Mouse (Mus musculus): ENCODE results near the gene Gripap1. TPM values are rescaled to one million over a fixed set of nuclear protein-coding genes. Genes with fewer than 3 reads are reported as not detected.

The Gripap1 gene
- polyA plus RNA-seq, 1 experiment from 2014 or later, result 41.9 TPM

GRCm38 (mm10) chrX:7859191-7859753 lies 69.7 kb downstream of the Gripap1 start:
- Histone ChIP-seq H3K36me3 (ENCODE audit: control insufficient read depth, insufficient read depth, low read length) (no peaks in the 10 kb centered on the region), H3K4me3 (ENCODE audit: low read length) (no peak overlapping the region), H3K4me2 (ENCODE audit: low read depth, low read length) (no peak overlapping the region), H3K9ac (ENCODE audit: low read length) (no peak overlapping the region), H3K4me1 (replicated peaks; ENCODE audit: control insufficient read depth, insufficient read depth, low read length) (no peaks in the 10 kb centered on the region), H3K27me3 (ENCODE audit: control insufficient read depth, insufficient read depth, low read depth, low read length) (no peaks in the 10 kb centered on the region), H3K27ac (ENCODE audit: low read length) (no peak overlapping the region), H3K9me3 (ENCODE audit: control insufficient read depth, low read length) (no peaks in the 10 kb centered on the region; the same call in 1 of the 2 replicates)
- no peak for ATAC-seq (ENCODE audit: low read depth)
- 61% methylated on average over 3 of the region's 3 CpGs for WGBS

DNA sequence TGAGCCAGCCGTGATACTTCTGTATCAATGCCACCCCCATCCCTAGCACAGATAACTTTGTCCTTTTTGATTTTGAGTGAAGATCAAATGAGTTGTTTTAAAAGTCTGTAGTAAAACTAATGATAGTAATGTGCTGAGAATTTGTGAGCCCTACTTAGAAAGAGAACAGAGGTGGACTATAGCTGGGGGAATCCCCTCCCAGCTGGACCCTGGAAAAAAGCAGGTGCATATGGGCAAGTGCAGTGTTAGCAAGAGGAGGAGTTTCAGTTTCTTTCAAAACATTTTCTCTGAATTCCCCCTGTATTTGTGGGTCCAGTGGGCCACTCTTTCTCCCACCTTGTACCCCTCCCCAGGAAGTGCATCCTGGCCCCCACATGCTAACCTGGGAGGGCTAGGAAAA lies 73.6 kb downstream of the Gripap1 start:
- Histone ChIP-seq H3K36me3 (ENCODE audit: control insufficient read depth, insufficient read depth, low read length) (0 out of 2 replicates have a peak, but pooled peaks cover 4% of the 10 kb centered on the region), H3K9me3 (ENCODE audit: control insufficient read depth, low read length) (no peaks in the 10 kb centered on the region; the same call in 1 of the 2 replicates), H3K4me2 (ENCODE audit: low read depth, low read length) (no peak overlapping the region), H3K9ac (ENCODE audit: low read length) (no peak overlapping the region), H3K27ac (ENCODE audit: low read length) (no peak overlapping the region), H3K4me3 (ENCODE audit: low read length) (no peak overlapping the region), H3K4me1 (replicated peaks; ENCODE audit: control insufficient read depth, insufficient read depth, low read length) (no peaks in the 10 kb centered on the region), H3K27me3 (ENCODE audit: control insufficient read depth, insufficient read depth, low read depth, low read length) (no peaks in the 10 kb centered on the region)
- ATAC-seq (ENCODE audit: low read depth), result no peak
- 90% methylated on average over 1 of the region's 1 CpGs for WGBS

GRCm38 (mm10) chrX:7864551-7864950 lies 75.0 kb downstream of the Gripap1 start:
- ATAC-seq (ENCODE audit: low read depth), result no peak
- WGBS, result 63% methylated on average over 3 of the region's 3 CpGs
- 0 out of 2 replicates have a peak, but pooled peaks cover 4% of the 10 kb centered on the region for H3K36me3 ChIP-seq (ENCODE audit: control insufficient read depth, insufficient read depth, low read length)

DNA sequence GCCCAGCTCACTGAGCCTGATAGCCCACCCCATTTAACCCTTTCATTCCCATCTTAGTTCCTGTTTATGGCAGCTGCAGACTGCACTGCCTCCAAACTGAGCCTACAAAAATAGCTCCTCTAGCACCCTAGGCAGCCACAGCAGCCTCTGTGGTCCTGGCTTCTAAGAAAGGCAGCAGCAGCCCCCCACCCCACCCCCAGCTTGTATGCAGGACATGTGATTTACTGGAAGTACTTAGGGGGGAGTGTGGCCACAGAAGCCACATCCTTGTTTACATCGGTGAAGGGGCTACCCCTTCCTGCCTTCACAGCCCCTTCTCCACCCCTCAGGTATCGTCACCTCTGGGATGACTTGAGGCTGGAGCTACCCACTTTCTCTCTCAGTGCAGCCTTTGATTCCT lies 75.8 kb downstream of the Gripap1 start:
- no peaks in the 10 kb centered on the region; the same call in 1 of the 2 replicates for H3K9me3 ChIP-seq (ENCODE audit: control insufficient read depth, low read length)
- no peak for ATAC-seq (ENCODE audit: low read depth)
- no peaks in the 10 kb centered on the region for H3K27me3 ChIP-seq (ENCODE audit: control insufficient read depth, insufficient read depth, low read depth, low read length)
- no peak overlapping the region for H3K27ac ChIP-seq (ENCODE audit: low read length)
- no peaks in the 10 kb centered on the region for H3K4me1 ChIP-seq (replicated peaks; ENCODE audit: control insufficient read depth, insufficient read depth, low read length)
- H3K9ac ChIP-seq (ENCODE audit: low read length), result no peak overlapping the region
- no peak overlapping the region for H3K4me2 ChIP-seq (ENCODE audit: low read depth, low read length)
- H3K36me3 ChIP-seq (ENCODE audit: control insufficient read depth, insufficient read depth, low read length), result 0 out of 2 replicates have a peak, but pooled peaks cover 4% of the 10 kb centered on the region
- 63% methylated on average over 2 of the region's 2 CpGs for WGBS
- H3K4me3 ChIP-seq (ENCODE audit: low read length), result no peak overlapping the region

More at GRCm38 (mm10) chrX:7864551-7864950, 75.0 kb downstream of the Gripap1 start:
- Histone ChIP-seq H3K4me1 (replicated peaks; ENCODE audit: control insufficient read depth, insufficient read depth, low read length) (no peaks in the 10 kb centered on the region), H3K4me2 (ENCODE audit: low read depth, low read length) (no peak overlapping the region), H3K4me3 (ENCODE audit: low read length) (no peak overlapping the region), H3K27me3 (ENCODE audit: control insufficient read depth, insufficient read depth, low read depth, low read length) (no peaks in the 10 kb centered on the region), H3K9ac (ENCODE audit: low read length) (no peak overlapping the region), H3K27ac (ENCODE audit: low read length) (no peak overlapping the region), H3K9me3 (ENCODE audit: control insufficient read depth, low read length) (no peaks in the 10 kb centered on the region; the same call in 1 of the 2 replicates)

DNA sequence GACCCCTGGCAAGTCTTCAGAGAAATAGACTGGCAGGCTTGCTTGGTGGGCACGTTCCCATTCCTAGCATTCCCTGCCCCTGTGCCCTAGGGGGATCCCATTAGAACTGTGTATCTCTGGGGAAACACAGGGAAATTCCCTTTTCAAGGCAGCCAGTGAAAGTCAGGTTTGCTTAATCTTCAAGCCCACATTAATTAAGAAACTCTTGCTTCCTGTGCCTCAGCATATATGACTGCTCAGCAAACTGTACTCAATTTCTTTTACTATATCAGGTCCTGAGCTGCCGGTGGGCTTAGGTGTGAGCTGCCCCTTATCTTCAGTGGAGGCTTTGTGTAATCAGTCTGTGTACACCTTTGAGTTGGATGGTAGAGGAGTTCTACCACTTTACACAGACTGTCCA lies 76.2 kb downstream of the Gripap1 start:
- H3K36me3 ChIP-seq (ENCODE audit: control insufficient read depth, insufficient read depth, low read length), result 0 out of 2 replicates have a peak, but pooled peaks cover 4% of the 10 kb centered on the region
- no peak overlapping the region for H3K27ac ChIP-seq (ENCODE audit: low read length)
- H3K4me3 ChIP-seq (ENCODE audit: low read length), result no peak overlapping the region
- H3K4me1 ChIP-seq (replicated peaks; ENCODE audit: control insufficient read depth, insufficient read depth, low read length), result no peaks in the 10 kb centered on the region
- H3K9ac ChIP-seq (ENCODE audit: low read length), result no peak overlapping the region
- ATAC-seq (ENCODE audit: low read depth), result no peak
- 39% methylated on average over 2 of the region's 2 CpGs for whole genome bisulfite sequencing
- H3K9me3 ChIP-seq (ENCODE audit: control insufficient read depth, low read length), result no peaks in the 10 kb centered on the region
- no peak overlapping the region for H3K4me2 ChIP-seq (ENCODE audit: low read depth, low read length)
- no peaks in the 10 kb centered on the region for H3K27me3 ChIP-seq (ENCODE audit: control insufficient read depth, insufficient read depth, low read depth, low read length)

DNA sequence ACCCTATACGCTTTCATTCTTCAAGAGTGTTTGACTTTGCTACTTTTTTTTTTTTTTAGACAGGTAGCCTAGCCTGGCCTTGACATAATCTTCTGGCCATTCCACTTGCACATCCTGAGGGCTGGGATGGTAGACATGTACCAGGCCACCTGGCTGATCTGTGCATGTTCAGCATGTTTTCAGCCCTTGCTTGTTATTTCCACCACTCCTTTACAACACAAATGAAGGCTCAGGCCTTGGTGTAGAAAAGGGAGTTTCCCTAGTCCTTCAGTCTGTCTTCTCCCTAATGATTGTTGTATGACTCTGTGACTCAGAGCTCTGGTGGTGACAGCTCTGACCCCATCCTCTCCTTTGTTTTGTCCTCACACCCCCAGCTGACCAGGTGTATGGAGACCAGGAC lies 77.6 kb downstream of the Gripap1 start:
- Histone ChIP-seq H3K4me3 (ENCODE audit: low read length) (no peak overlapping the region), H3K4me1 (replicated peaks; ENCODE audit: control insufficient read depth, insufficient read depth, low read length) (no peaks in the 10 kb centered on the region), H3K27me3 (ENCODE audit: control insufficient read depth, insufficient read depth, low read depth, low read length) (no peaks in the 10 kb centered on the region), H3K4me2 (ENCODE audit: low read depth, low read length) (no peak overlapping the region), H3K9ac (ENCODE audit: low read length) (no peak overlapping the region), H3K36me3 (ENCODE audit: control insufficient read depth, insufficient read depth, low read length) (0 out of 2 replicates have a peak, but pooled peaks cover 4% of the 10 kb centered on the region), H3K27ac (ENCODE audit: low read length) (no peak overlapping the region), H3K9me3 (ENCODE audit: control insufficient read depth, low read length) (no peaks in the 10 kb centered on the region)
- no peak for ATAC-seq (ENCODE audit: low read depth)
- 83% methylated on average over 1 of the region's 1 CpGs for WGBS

- Histone ChIP-seq H3K4me3 (ENCODE audit: low read length) (no peak overlapping the region), H3K9ac (ENCODE audit: low read length) (no peak overlapping the region), H3K27me3 (ENCODE audit: control insufficient read depth, insufficient read depth, low read depth, low read length) (no peaks in the 10 kb centered on the region), H3K36me3 (ENCODE audit: control insufficient read depth, insufficient read depth, low read length) (0 out of 2 replicates have a peak, but pooled peaks cover 4% of the 10 kb centered on the region), H3K4me1 (replicated peaks; ENCODE audit: control insufficient read depth, insufficient read depth, low read length) (no peaks in the 10 kb centered on the region), H3K27ac (ENCODE audit: low read length) (no peak overlapping the region), H3K9me3 (ENCODE audit: control insufficient read depth, low read length) (no peaks in the 10 kb centered on the region), H3K4me2 (ENCODE audit: low read depth, low read length) (no peak overlapping the region)
- WGBS, result 58% methylated on average over 2 of the region's 2 CpGs
- ATAC-seq (ENCODE audit: low read depth), result no peak
Observed at GRCm38 (mm10) chrX:7868506-7868905, 78.9 kb downstream of the Gripap1 start.

- no peaks in the 10 kb centered on the region for H3K27me3 ChIP-seq (ENCODE audit: control insufficient read depth, insufficient read depth, low read depth, low read length)
- no peak overlapping the region for H3K4me3 ChIP-seq (ENCODE audit: low read length)
- no peak overlapping the region for H3K9ac ChIP-seq (ENCODE audit: low read length)
- no peak overlapping the region for H3K4me2 ChIP-seq (ENCODE audit: low read depth, low read length)
- WGBS, result 57% methylated on average over 3 of the region's 3 CpGs
- ATAC-seq (ENCODE audit: low read depth), result no peak
- 0 out of 2 replicates have a peak, but pooled peaks cover 4% of the 10 kb centered on the region for H3K36me3 ChIP-seq (ENCODE audit: control insufficient read depth, insufficient read depth, low read length)
- no peak overlapping the region for H3K27ac ChIP-seq (ENCODE audit: low read length)
- no peaks in the 10 kb centered on the region for H3K4me1 ChIP-seq (replicated peaks; ENCODE audit: control insufficient read depth, insufficient read depth, low read length)
- no peaks in the 10 kb centered on the region for H3K9me3 ChIP-seq (ENCODE audit: control insufficient read depth, low read length)
Observed at GRCm38 (mm10) chrX:7869826-7870225, 80.3 kb downstream of the Gripap1 start.
